Comparison of ENCODE assay signal across 8 mouse cellular contexts in the genomic region with DNA sequence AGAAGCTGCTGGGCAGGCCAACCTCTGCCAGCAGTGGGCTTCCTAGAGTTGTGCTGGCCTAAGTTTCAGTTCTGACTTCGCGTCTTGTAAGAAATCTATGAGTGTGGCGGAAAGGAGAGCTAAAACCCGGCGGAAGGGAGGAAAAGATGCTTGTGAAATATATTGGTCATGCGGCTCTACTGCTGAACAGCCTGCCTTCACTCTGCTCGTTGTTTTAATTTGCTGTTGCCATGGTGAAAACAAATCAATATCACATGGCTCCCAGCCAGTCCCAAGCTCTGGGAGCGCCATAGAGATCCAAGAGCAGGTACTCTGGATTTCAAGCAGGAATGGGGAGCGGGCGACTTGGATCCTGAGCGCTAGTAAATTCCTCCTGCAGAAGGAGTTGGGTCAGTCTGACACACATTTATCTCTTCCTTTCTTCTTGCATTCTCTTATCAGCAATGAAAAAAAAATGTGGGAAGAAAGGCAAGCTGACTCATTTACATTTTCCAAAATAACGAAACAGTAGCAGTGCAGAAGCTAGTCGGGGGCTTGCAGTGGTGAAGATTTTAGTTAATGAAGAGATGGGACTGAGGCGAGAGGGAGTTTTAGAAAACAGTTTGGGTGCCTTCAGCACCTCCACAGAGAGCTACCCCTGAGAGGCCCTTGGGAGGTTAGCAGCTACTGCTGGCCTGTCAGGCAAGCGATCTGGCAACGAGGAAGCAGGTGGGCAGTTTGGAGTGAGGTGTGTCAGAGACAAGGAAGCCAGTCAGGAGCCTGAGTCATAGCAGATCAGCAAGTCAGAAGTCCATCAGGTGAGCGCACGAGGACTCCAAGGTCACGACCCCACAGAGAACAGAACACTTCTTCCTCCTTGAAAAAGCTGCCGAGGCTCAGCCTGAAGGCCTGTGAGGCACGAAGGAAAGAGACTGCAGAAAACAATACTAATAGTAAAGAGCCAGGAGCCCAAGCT. TPM values are rescaled to one million over a fixed set of nuclear protein-coding genes. Genes with fewer than 3 reads are reported as not detected.
A peak's percentile ranks its signal among the peaks of the same experiment; 100 is the strongest.
DNase-seq lines count a peak whose midpoint lies in the region; ATAC-seq lines count a peak whose summit lies in the region.

No protein-coding gene starts in this region.

- H3K9ac ChIP-seq in heart, embryonic 15.5 days, result peak overlapping the region; percentile 77
- H3K9ac ChIP-seq in stomach, embryonic 16.5 days (ENCODE audit: low read length), result peak overlapping the region; percentile 89

- peak; percentile 36 for DNase-seq in gastrocnemius, postnatal 10 days
- DNase-seq in gastrocnemius, postnatal 25 days, result no peak
- DNase-seq in CD4-positive helper T cell, adult 2 months (ENCODE audit: low read depth, low spot score), result peak; percentile 37
- peak; percentile 49 for DNase-seq in c-Kit-positive CD71-positive TER-119-positive erythroid progenitor cells, embryonic 14.5 days (ENCODE audit: low spot score)
- peak; percentile 59 to 69 for DNase-seq in layer of hippocampus, adult 8-10 months (ENCODE audit: low spot score in 2 of 2)

- H3K79me2 ChIP-seq in macrophage (ENCODE audit: inconsistent target), result peaks cover 73% of the 10 kb centered on the region

- no peaks in the 10 kb centered on the region for H3K36me3 ChIP-seq in heart, embryonic 15.5 days
- H3K36me3 ChIP-seq in macrophage (ENCODE audit: inconsistent target), result no peaks in the 10 kb centered on the region
- no peaks in the 10 kb centered on the region for H3K36me3 ChIP-seq in stomach, embryonic 16.5 days (ENCODE audit: control insufficient read depth, insufficient read depth, low read length)

- H3K4me3 ChIP-seq in heart, embryonic 15.5 days, result peak overlapping the region; percentile 76
- peak overlapping the region; percentile 90 for H3K4me3 ChIP-seq in macrophage (ENCODE audit: inconsistent target)
- H3K4me3 ChIP-seq in stomach, embryonic 16.5 days (replicated peaks; ENCODE audit: low read length), result peak overlapping the region; percentile 83

- H3K9me3 ChIP-seq in heart, embryonic 15.5 days (replicated peaks), result no peaks in the 10 kb centered on the region
- H3K9me3 ChIP-seq in stomach, embryonic 16.5 days (replicated peaks; ENCODE audit: control insufficient read depth, low read length), result no peaks in the 10 kb centered on the region

- peak overlapping the region; percentile 87 for H3K4me2 ChIP-seq in heart, embryonic 15.5 days
- peak overlapping the region; percentile 99 for H3K4me2 ChIP-seq in stomach, embryonic 16.5 days (ENCODE audit: low read depth, low read length)

- H3K27me3 ChIP-seq in heart, embryonic 15.5 days, result no peaks in the 10 kb centered on the region
- no peaks in the 10 kb centered on the region for H3K27me3 ChIP-seq in stomach, embryonic 16.5 days (ENCODE audit: control insufficient read depth, insufficient read depth, low read length)

- 9% methylated on average over 21 of the region's 21 CpGs for WGBS in heart, embryonic 15.5 days
- 18% methylated on average over 19 of the region's 21 CpGs for WGBS in macrophage (ENCODE audit: missing documents)
- WGBS in stomach, embryonic 16.5 days, result 12% methylated on average over 21 of the region's 21 CpGs

- H3K27ac ChIP-seq in heart, embryonic 15.5 days, result peak overlapping the region; percentile 95
- peak overlapping the region; percentile 96 for H3K27ac ChIP-seq in macrophage
- peak overlapping the region; percentile 98 for H3K27ac ChIP-seq in stomach, embryonic 16.5 days (ENCODE audit: low read length)

- ATAC-seq in heart, embryonic 15.5 days (replicated peaks; ENCODE audit: insufficient number of reproducible peaks, insufficient read depth, low FRiP score, low read depth), result no peak
- ATAC-seq in stomach, embryonic 16.5 days (ENCODE audit: insufficient read depth, low FRiP score), result peak; percentile 54; the same call in 1 of the 2 replicates

- peaks cover 57% of the 10 kb centered on the region for H3K4me1 ChIP-seq in heart, embryonic 15.5 days (replicated peaks)
- peaks cover 50% of the 10 kb centered on the region for H3K4me1 ChIP-seq in stomach, embryonic 16.5 days (ENCODE audit: control insufficient read depth, insufficient read depth, low read length)

RNA-seq across cellular contexts. Expression of gene Mbnl2, which starts 3.1 kb away (rescaled TPM):
- total RNA-seq in gastrocnemius, postnatal 10 days (2021), result 100 to 1,000 TPM; 213 to 224 TPM
- total RNA-seq in gastrocnemius, postnatal 25 days (2021), result 100 to 1,000 TPM; 269 to 316 TPM
- 122 and 123 TPM in 2 replicates for polyA plus RNA-seq in heart, embryonic 15.5 days (2015; fragmentation: Nextera tagmentation; extraction: Ambion mirVana)
- 100 to 1,000 TPM; 203 to 270 (median 247) TPM for total RNA-seq in layer of hippocampus, adult 8-10 months (2022)
- 100 to 1,000 TPM; 179 to 628 (median 294) TPM for total RNA-seq in macrophage (2018; cell fraction: chromatin; rRNA removed)
- total RNA-seq in macrophage (2018; cell fraction: cytosol; rRNA removed), result 100 to 1,000 TPM; 120 to 196 (median 154) TPM
- 100 to 1,000 TPM; 223 to 633 (median 331) TPM for total RNA-seq in macrophage (2018; cell fraction: nucleus; rRNA removed)
- polyA plus RNA-seq in macrophage (2018), result 79.5 to 126 TPM (median 95.4 TPM) in 3 replicates
- polyA plus RNA-seq in stomach, embryonic 16.5 days (2015; fragmentation: Nextera tagmentation; extraction: Ambion mirVana), result 131 and 136 TPM in 2 replicates
